Mouse (Mus musculus): ENCODE data around the gene Gm9936.

DNA sequence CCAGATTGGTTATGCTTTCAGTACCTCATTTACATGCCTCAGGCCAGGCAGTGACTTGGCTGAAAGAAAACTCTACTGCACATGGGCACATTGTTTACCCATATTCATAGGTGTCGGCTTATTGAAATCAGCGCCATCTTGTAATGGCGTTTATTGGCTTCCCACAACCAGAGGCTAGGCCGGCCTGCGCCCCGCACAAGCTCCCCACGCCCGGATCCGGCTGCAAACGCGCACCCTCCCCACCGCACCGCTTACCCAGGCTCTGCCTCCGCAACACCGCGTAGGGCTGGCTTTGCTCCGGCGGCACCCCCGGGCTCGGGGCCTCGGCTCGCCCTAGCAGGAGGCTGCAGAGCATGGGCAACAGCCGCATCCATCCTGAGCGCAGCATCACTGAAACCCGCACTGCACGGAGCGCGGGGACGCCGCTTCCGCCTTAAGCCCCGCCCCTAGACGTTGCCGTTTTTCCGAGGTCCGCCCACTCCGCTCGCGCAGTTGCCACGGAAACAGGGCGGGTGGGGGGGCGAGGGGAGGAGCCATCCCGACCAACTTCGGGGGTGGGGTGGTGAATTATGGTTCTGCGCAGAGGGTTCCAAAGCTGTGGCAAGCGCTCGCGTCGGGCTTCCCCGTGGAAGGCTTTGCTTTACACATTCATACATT is 44.8 kb downstream of the Gm9936 start:
- TF ChIP-seq CTCF (IDR thresholded peaks at IDR 0.05) (no peak), EP300 (IDR thresholded peaks at IDR 0.05; ENCODE audit: insufficient read depth, low read depth, low read length) (no peak), POLR2A (IDR thresholded peaks at IDR 0.05; ENCODE audit: insufficient read depth, low read depth, low read length) (peak; percentile 83)

Measured in heart, adult 2 months (tissue).